Mouse (Mus musculus) midbrain, embryonic 11.5 days (tissue): Measurements from ENCODE around the gene Lnx1. TPM values are rescaled to one million over a fixed set of nuclear protein-coding genes. Genes with fewer than 3 reads are reported as not detected.

ENCODE experiments used
- ATAC-seq: fragments of 200-750 bp; cut with Nextera tagmentation; 2 replicates; pipeline ENCODE4 v1.8.0; 2017; ENCODE audit warnings: moderate TSS enrichment, moderate library complexity; ENCODE audit not compliant: low FRiP score
- DNase-seq: peaks from one replicate; pipeline ENCODE4 v3.0.0; 2015; ENCODE audit warnings: low spot score; ENCODE audit errors: missing footprints
- H3K27ac ChIP-seq: fragments of 300-500 bp; sonication (generic); 2 replicates; pipeline ENCODE4 v1.5.1; 2014; ENCODE audit warnings: low read depth, low read length
- H3K27me3 ChIP-seq: fragments of 300-500 bp; sonication (generic); 2 replicates; pipeline ENCODE4 v1.6.1; 2014; ENCODE audit warnings: mild to moderate bottlenecking, low read length, moderate library complexity, mixed read lengths; ENCODE audit not compliant: control insufficient read depth, insufficient read depth
- H3K36me3 ChIP-seq: fragments of 300-500 bp; sonication (generic); 2 replicates; pipeline ENCODE4 v1.6.1; 2014; ENCODE audit warnings: mild to moderate bottlenecking, low read length, moderate library complexity, mixed read lengths; ENCODE audit not compliant: control insufficient read depth, insufficient read depth
- H3K4me1 ChIP-seq: fragments of 300-500 bp; sonication (generic); 2 replicates; pipeline ENCODE4 v1.6.1; 2014; ENCODE audit warnings: low read length; ENCODE audit not compliant: control insufficient read depth, insufficient read depth
- H3K4me2 ChIP-seq: fragments of 300-500 bp; sonication (generic); 2 replicates; pipeline ENCODE4 v1.6.1; 2014; ENCODE audit warnings: mild to moderate bottlenecking, moderate library complexity
- H3K4me3 ChIP-seq: fragments of 300-500 bp; sonication (generic); 2 replicates; pipeline ENCODE4 v1.5.1; 2014; ENCODE audit warnings: low read depth, low read length
- H3K9ac ChIP-seq: fragments of 300-500 bp; sonication (generic); 2 replicates; pipeline ENCODE4 v1.6.1; 2014; ENCODE audit warnings: low read length
- H3K9me3 ChIP-seq: fragments of 300-500 bp; sonication (generic); 2 replicates; pipeline ENCODE4 v1.6.1; 2016; ENCODE audit warnings: low read length; ENCODE audit not compliant: control insufficient read depth
- whole genome bisulfite sequencing: fragments of 180-500 bp; shearing (Covaris S2); extraction: QIAGEN DNeasy Blood & Tissue Kit; methylation state at CpG from one replicate; pipeline ENCODE4 v1.1.7; 2014; 5-methylcytosine and 5-hydroxymethylcytosine counted together
- polyA plus RNA-seq: library from polyadenylated mRNA; unstranded; fragments of >200 nt; fragmentation: Nextera tagmentation; extraction: Ambion mirVana; gene quantifications from 2 replicates; pipeline ENCODE4 v1.2.1, GENCODE M21; 2014

Lnx1 gene
- polyA plus RNA-seq, 1 experiment from 2014 or later = 0.74 TPM

- Histone ChIP-seq H3K9me3 (no peaks in the 10 kb centered on the region), H3K4me1 (no peaks in the 10 kb centered on the region), H3K27ac (no peak overlapping the region), H3K36me3 (no peaks in the 10 kb centered on the region), H3K27me3 (no peaks in the 10 kb centered on the region), H3K9ac (no peak overlapping the region), H3K4me2 (no peak overlapping the region), H3K4me3 (no peak overlapping the region)
- WGBS = 76% methylated on average over 6 of the region's 6 CpGs
- ATAC-seq (no peak), DNase-seq (no peak)
Measured at GRCm38 (mm10) chr5:74654527-74654926, 48.2 kb downstream of the Lnx1 start.

- Histone ChIP-seq H3K4me3 (no peak overlapping the region), H3K4me1 (no peaks in the 10 kb centered on the region), H3K27me3 (no peaks in the 10 kb centered on the region), H3K4me2 (no peak overlapping the region), H3K27ac (no peak overlapping the region), H3K9me3 (no peaks in the 10 kb centered on the region), H3K9ac (no peak overlapping the region), H3K36me3 (no peaks in the 10 kb centered on the region)
- no peak for DNase-seq
- no peak for ATAC-seq
- 92% methylated on average over 10 of the region's 10 CpGs for whole genome bisulfite sequencing
Measured at GRCm38 (mm10) chr5:74653766-74654165, 48.9 kb downstream of the Lnx1 start.

GRCm38 (mm10) chr5:74649122-74649521 is 53.6 kb downstream of the Lnx1 start:
- Histone ChIP-seq H3K4me3 (no peak overlapping the region), H3K9ac (no peak overlapping the region), H3K27ac (no peak overlapping the region), H3K4me1 (no peaks in the 10 kb centered on the region), H3K9me3 (no peaks in the 10 kb centered on the region), H3K27me3 (no peaks in the 10 kb centered on the region), H3K36me3 (no peaks in the 10 kb centered on the region), H3K4me2 (no peak overlapping the region)
- DNase-seq = no peak
- ATAC-seq = no peak
- 86% methylated on average over 1 of the region's 1 CpGs for WGBS

GRCm38 (mm10) chr5:74648216-74648615 is 54.5 kb downstream of the Lnx1 start:
- Histone ChIP-seq H3K27ac (no peak overlapping the region), H3K36me3 (no peaks in the 10 kb centered on the region), H3K4me2 (no peak overlapping the region), H3K4me3 (no peak overlapping the region), H3K9me3 (no peaks in the 10 kb centered on the region), H3K27me3 (no peaks in the 10 kb centered on the region), H3K9ac (no peak overlapping the region), H3K4me1 (no peaks in the 10 kb centered on the region)
- 84% methylated on average over 9 of the region's 9 CpGs for WGBS
- ATAC-seq (no peak), DNase-seq (peak; percentile 39)

GRCm38 (mm10) chr5:74647584-74647984 is 55.1 kb downstream of the Lnx1 start:
- no peak overlapping the region for H3K4me3 ChIP-seq
- H3K9ac ChIP-seq = no peak overlapping the region
- H3K27me3 ChIP-seq = no peaks in the 10 kb centered on the region
- no peak overlapping the region for H3K27ac ChIP-seq
- H3K4me2 ChIP-seq = no peak overlapping the region
- WGBS = 62% methylated on average over 5 of the region's 6 CpGs
- no peaks in the 10 kb centered on the region for H3K9me3 ChIP-seq
- H3K36me3 ChIP-seq = no peaks in the 10 kb centered on the region
- H3K4me1 ChIP-seq = no peaks in the 10 kb centered on the region
- DNase-seq (no peak), ATAC-seq (no peak)

GRCm38 (mm10) chr5:74642291-74642690 is 60.4 kb downstream of the Lnx1 start:
- Histone ChIP-seq H3K4me2 (no peak overlapping the region), H3K27ac (no peak overlapping the region), H3K9me3 (no peaks in the 10 kb centered on the region), H3K4me1 (no peaks in the 10 kb centered on the region), H3K9ac (no peak overlapping the region), H3K27me3 (no peaks in the 10 kb centered on the region), H3K36me3 (no peaks in the 10 kb centered on the region), H3K4me3 (no peak overlapping the region)
- whole genome bisulfite sequencing = 89% methylated on average over 2 of the region's 2 CpGs
- DNase-seq (peak; percentile 69), ATAC-seq (no peak)

GRCm38 (mm10) chr5:74641000-74641399 is 61.7 kb downstream of the Lnx1 start:
- 56% methylated on average over 6 of the region's 6 CpGs for WGBS

GRCm38 (mm10) chr5:74640504-74640903 is 62.2 kb downstream of the Lnx1 start:
- ATAC-seq = no peak
- no peak overlapping the region for H3K9ac ChIP-seq
- no peak overlapping the region for H3K4me2 ChIP-seq
- no peak for DNase-seq
- no peaks in the 10 kb centered on the region for H3K27me3 ChIP-seq
- H3K27ac ChIP-seq = no peak overlapping the region
- no peaks in the 10 kb centered on the region for H3K4me1 ChIP-seq
- 92% methylated on average over 4 of the region's 4 CpGs for WGBS
- no peaks in the 10 kb centered on the region for H3K9me3 ChIP-seq
- H3K4me3 ChIP-seq = no peak overlapping the region
- H3K36me3 ChIP-seq = no peaks in the 10 kb centered on the region

More at GRCm38 (mm10) chr5:74641000-74641399, 61.7 kb downstream of the Lnx1 start:
- Histone ChIP-seq H3K27me3 (no peaks in the 10 kb centered on the region), H3K27ac (no peak overlapping the region), H3K4me1 (no peaks in the 10 kb centered on the region), H3K4me2 (no peak overlapping the region), H3K4me3 (no peak overlapping the region), H3K9me3 (no peaks in the 10 kb centered on the region), H3K9ac (no peak overlapping the region), H3K36me3 (no peaks in the 10 kb centered on the region)
- ATAC-seq = no peak
- DNase-seq = peak; percentile 86

GRCm38 (mm10) chr5:74639516-74639915 is 63.2 kb downstream of the Lnx1 start:
- no peak overlapping the region for H3K9ac ChIP-seq
- WGBS = 94% methylated on average over 6 of the region's 6 CpGs
- ATAC-seq = no peak
- H3K36me3 ChIP-seq = no peaks in the 10 kb centered on the region
- H3K9me3 ChIP-seq = no peaks in the 10 kb centered on the region
- H3K4me2 ChIP-seq = no peak overlapping the region
- no peak overlapping the region for H3K27ac ChIP-seq
- H3K4me1 ChIP-seq = no peaks in the 10 kb centered on the region
- H3K27me3 ChIP-seq = no peaks in the 10 kb centered on the region
- no peak for DNase-seq
- no peak overlapping the region for H3K4me3 ChIP-seq

- H3K4me3 ChIP-seq = no peak overlapping the region
- no peaks in the 10 kb centered on the region for H3K4me1 ChIP-seq
- no peak overlapping the region for H3K4me2 ChIP-seq
- DNase-seq (no peak), ATAC-seq (no peak)
- H3K9ac ChIP-seq = no peak overlapping the region
- H3K36me3 ChIP-seq = no peaks in the 10 kb centered on the region
- WGBS = 80% methylated on average over 3 of the region's 3 CpGs
- no peak overlapping the region for H3K27ac ChIP-seq
- no peaks in the 10 kb centered on the region for H3K27me3 ChIP-seq
- no peaks in the 10 kb centered on the region for H3K9me3 ChIP-seq
Measured at GRCm38 (mm10) chr5:74634391-74634790, 68.3 kb downstream of the Lnx1 start.
